Mouse (Mus musculus) left cerebral cortex, postnatal 36 days (tissue): ENCODE measurements around the gene AU040320. TPM values are rescaled to one million over a fixed set of nuclear protein-coding genes. Genes with fewer than 3 reads are reported as not detected.
A peak's percentile ranks its signal among the peaks of the same experiment; 100 is the strongest.

ENCODE experiments used
- DNase-seq, 2 experiments: peaks; one replicate each; pipeline ENCODE4 v3.0.0; 2021 to 2022; ENCODE audit warnings: low spot score in 2 of 2, mixed read lengths in 1 of 2
- intact Hi-C: fragments of 180-260 bp; cut with DNase I; formaldehyde crosslinking; loops from one replicate; pipeline ENCODE4 v1.15.1; 2025
- total RNA-seq, 2 experiments: library from RNA; stranded (reverse); gene quantifications; 2 replicates each; pipeline ENCODE4 v1.2.3; 2021

AU040320 gene
- total RNA-seq, 2 experiments from 2014 or later = 53.7 to 56.7 TPM

GRCm38 (mm10) chr4:126839873-126840272, 86.5 kb downstream of the AU040320 start:
- intact Hi-C loops = loop anchor here (2.0 to 10.0 kb wide), 3 partner anchors 87 to 285 kb away; partner anchors contain the start of genes 5730409E04Rik, AU040320, Clspn and Ncdn
- DNase-seq = peak; percentile 80 to 84

- DNase-seq = no peak
- intact Hi-C loops = loop anchor here (10.0 kb wide), 2 partner anchors 236 to 286 kb away; partner anchors contain the start of genes 5730409E04Rik and Clspn
These were observed 87.7 kb downstream of the AU040320 start for GRCm38 (mm10) chr4:126840996-126841560.

- intact Hi-C loops = loop anchor here (10.0 kb wide), 2 partner anchors 238 to 288 kb away; partner anchors contain the start of genes 5730409E04Rik and Clspn
- no peak for DNase-seq
These were observed 89.6 kb downstream of the AU040320 start for GRCm38 (mm10) chr4:126842911-126843310.

- intact Hi-C loops = loop anchor here (10.0 kb wide), 2 partner anchors 241 to 291 kb away; partner anchors contain the start of genes 5730409E04Rik and Clspn
- no peak for DNase-seq
These were observed 92.3 kb downstream of the AU040320 start for GRCm38 (mm10) chr4:126845664-126846063.

- no peak for DNase-seq
- intact Hi-C loops = loop anchor here (10.0 kb wide), 2 partner anchors 242 to 292 kb away; partner anchors contain the start of genes 5730409E04Rik and Clspn
These were observed 93.6 kb downstream of the AU040320 start for GRCm38 (mm10) chr4:126846971-126847370.

- no peak for DNase-seq
- intact Hi-C loops = no loop called here
These were observed 96.9 kb downstream of the AU040320 start for GRCm38 (mm10) chr4:126850019-126850777.

- no peak for DNase-seq
- intact Hi-C loops = no loop called here
These were observed 97.4 kb downstream of the AU040320 start for GRCm38 (mm10) chr4:126850778-126851080.

GRCm38 (mm10) chr4:126852971-126853370, 99.6 kb downstream of the AU040320 start:
- intact Hi-C loops = no loop called here
- no peak for DNase-seq

GRCm38 (mm10) chr4:126860268-126860986, 107.1 kb downstream of the AU040320 start:
- intact Hi-C loops = no loop called here
- DNase-seq = no peak

GRCm38 (mm10) chr4:126861514-126862266, 108.3 kb downstream of the AU040320 start:
- intact Hi-C loops = no loop called here

GRCm38 (mm10) chr4:126868699-126869098, 115.4 kb downstream of the AU040320 start:
- no peak for DNase-seq
- intact Hi-C loops = no loop called here

More at GRCm38 (mm10) chr4:126861514-126862266, 108.3 kb downstream of the AU040320 start:
- no peak for DNase-seq

- DNase-seq = no peak
- intact Hi-C loops = no loop called here
These were observed 119.4 kb downstream of the AU040320 start for GRCm38 (mm10) chr4:126872717-126873116.

GRCm38 (mm10) chr4:126879560-126880275, 126.4 kb downstream of the AU040320 start:
- intact Hi-C loops = no loop called here
- no peak for DNase-seq

GRCm38 (mm10) chr4:126883602-126884001, 130.3 kb downstream of the AU040320 start:
- DNase-seq = no peak
- intact Hi-C loops = no loop called here

- intact Hi-C loops = no loop called here
- DNase-seq = no peak
These were observed 132.6 kb downstream of the AU040320 start for GRCm38 (mm10) chr4:126885953-126886352.

- DNase-seq = no peak
- intact Hi-C loops = no loop called here
These were observed 136.5 kb downstream of the AU040320 start for GRCm38 (mm10) chr4:126889879-126890278.
